Mouse (Mus musculus) gastrocnemius, postnatal 4 days (tissue): Measurements from ENCODE around the gene Ncor2. TPM values are rescaled to one million over a fixed set of nuclear protein-coding genes. Genes with fewer than 3 reads are reported as not detected.

Experiments
- DNase-seq, 2 experiments: peaks; one replicate each; pipeline ENCODE4 v3.0.0; 2021 to 2022; ENCODE audit warnings: low spot score in 2 of 2, mixed read lengths in 2 of 2
- total RNA-seq, 2 experiments: library from RNA; stranded (reverse); gene quantifications; 2 replicates each; pipeline ENCODE4 v1.2.3; 2021

Ncor2 gene
- total RNA-seq, 2 experiments from 2014 or later: 168 to 179 TPM

DNA sequence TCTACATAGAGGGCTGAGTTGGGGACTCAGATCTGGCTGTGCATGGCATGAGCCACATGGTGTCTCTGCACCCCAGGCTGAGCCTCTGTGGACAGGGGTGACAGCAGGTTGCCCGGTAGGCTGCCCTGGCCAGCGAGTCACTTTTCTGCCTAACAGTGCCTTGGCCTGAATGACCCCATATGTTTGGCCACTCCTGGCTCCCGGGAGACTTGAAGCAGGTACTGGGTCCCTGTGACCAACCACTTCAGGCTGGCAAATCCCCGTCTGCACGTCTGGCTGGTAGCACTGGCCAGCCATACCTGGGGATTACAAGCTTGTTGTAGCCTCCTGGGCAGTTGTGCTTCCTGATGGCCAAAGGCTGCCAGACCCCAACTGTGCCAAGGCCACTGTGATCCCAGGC, 109.1 kb downstream of the Ncor2 start:
- DNase-seq: no peak

DNA sequence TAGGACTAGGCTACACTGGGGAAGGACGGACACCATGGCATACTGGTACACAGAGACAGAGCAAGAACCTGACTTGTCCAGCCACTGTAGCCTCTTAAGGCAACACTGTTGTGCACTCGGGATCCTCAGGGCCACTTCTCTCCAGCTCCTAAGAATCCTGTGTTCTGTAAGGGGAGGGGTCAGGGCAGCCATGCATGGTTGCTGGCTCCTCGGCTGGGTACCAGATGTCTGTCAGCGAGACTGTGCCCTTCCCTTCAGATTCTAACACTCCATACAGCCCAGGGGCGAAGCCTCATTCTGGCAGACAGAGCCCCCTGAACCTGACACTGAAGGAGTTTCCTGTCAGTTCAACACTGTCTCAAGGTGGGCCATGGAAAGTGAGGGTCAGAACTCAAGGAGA, 109.6 kb downstream of the Ncor2 start:
- DNase-seq: no peak

DNA sequence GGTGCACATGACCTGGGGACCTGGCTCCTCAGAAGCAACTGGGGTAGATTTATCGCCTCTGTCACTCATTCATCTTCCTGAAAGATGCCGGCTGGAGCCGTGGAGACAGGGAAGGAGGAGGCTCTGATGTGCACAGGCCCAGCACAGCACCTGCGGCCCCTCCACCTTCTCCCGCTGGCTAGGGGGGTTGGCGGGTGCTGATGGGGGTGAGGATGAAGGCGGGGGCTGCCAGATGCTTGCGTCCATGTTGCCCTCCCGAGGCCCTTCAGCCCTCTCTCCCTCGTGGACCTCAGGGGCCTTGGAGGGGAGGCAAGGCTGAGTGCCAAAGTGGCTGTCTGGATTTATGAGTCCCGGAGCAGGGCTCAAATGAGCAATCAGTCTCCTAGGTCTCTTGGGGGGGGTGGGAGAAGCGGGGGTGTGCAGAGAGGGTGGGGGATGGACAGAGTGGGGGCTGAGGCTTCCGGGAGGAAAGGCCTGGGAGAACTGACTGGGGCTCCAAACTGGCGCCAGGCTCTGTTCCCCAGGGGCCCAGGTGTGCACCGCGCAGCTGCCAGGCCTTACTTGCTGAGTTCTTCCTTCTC, 110.6 kb downstream of the Ncor2 start:
- no peak for DNase-seq

DNA sequence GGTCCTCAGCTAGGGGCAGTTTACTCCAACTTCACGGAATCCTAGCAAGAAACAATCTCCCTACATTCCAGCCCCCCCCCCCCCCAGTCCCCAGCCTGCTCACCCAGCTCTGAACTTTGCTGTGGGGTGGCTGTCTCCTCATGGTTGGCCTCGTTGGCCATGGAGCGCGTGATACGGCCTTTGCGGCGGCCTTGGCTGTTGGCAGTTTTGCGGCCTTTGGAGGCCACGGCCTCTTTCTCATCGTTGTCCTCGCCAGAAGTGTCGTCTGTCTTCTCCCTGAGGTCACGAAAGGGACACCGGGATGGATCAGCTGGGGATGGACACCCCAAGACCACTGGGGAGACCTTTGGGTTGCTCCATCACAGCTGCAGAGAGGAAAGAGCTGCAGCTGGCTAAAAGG, 111.3 kb downstream of the Ncor2 start:
- no peak for DNase-seq

DNA sequence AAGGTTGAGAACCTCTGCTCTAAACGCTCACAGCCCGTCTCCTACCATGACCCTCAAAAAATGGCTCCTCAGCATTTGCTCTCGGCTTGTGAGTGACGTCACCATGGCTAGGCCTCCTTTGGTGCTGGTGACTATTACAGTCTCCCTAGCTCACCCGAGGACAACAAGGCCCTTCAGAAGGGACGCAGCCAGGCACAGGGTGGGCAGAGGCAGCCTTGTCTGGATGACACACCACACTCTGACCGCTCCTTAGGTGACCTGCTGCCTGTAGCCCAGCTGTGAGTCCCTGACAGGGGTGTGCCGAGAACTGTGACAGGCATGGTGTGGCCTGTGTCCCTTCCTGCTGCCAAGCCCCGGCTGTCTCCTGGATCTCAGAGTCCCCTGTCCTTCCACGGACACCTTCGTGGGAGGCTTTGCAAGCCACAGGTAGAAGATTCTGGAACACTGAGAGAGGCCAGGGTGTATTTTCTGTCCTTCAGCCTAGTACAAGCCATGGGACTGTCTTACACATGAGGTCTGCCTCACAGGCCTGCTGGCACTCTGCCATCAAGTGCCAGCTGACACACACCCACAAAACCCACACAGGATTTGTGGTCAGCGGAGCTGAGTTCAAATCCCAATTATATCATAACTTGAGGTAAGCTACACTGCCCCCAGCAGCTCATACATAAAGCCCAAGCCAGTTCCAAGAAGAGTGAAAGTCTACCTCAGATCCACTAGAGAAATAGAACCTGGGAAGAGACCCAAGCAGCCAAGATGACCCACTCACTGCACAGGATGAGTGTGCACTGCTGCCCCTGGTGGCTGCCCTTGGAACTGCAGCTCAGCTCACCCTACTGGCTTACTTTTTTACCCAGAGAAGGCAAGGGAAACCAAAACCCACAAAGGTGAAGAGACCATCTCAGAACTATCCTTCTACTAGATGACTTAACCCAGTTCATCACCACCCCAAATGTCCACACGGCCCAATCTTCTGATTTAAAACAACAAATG, 112.2 kb downstream of the Ncor2 start:
- peak; percentile 67 to 77 for DNase-seq

DNA sequence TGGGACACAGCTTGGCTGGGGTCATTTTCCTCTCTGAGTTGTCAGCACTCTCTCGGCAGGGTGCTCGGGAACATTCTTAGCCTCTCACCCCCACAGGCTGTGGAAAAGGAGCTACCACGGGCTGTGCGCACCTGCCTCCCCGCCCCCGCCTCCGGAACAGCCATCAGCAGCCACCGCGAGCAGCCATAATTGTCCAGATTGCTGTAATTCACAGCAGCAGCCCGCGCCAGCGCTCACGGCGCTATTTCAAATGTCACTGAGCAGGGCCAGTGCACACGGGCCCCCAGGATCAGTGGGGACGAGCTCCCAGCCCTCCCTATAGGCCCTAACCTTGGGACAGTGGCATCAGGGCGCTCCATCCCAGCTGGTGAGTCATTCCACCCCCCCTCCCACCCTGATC, 116.0 kb downstream of the Ncor2 start:
- DNase-seq: no peak

DNA sequence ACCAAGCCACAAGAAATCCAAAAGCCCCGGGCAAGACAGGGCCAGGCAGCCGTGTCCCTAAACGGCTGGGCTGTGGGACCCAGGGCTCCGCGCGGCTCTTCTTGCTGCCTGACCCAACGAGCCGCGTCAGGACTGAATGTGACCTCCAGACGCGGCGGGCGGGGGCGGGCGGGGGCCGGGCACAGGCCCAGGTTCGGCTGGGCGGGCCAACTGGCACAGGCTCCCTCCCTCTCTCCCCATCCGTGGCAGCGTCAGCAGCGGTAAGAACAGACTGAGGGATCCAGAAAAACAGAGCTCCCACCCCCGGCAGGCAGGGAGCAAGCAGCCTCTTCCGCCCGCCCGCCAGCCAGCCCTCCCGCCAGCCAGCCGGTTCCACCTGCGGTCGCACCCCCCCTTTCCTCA, 120.8 kb downstream of the Ncor2 start:
- DNase-seq: peak; percentile 73 to 76

DNA sequence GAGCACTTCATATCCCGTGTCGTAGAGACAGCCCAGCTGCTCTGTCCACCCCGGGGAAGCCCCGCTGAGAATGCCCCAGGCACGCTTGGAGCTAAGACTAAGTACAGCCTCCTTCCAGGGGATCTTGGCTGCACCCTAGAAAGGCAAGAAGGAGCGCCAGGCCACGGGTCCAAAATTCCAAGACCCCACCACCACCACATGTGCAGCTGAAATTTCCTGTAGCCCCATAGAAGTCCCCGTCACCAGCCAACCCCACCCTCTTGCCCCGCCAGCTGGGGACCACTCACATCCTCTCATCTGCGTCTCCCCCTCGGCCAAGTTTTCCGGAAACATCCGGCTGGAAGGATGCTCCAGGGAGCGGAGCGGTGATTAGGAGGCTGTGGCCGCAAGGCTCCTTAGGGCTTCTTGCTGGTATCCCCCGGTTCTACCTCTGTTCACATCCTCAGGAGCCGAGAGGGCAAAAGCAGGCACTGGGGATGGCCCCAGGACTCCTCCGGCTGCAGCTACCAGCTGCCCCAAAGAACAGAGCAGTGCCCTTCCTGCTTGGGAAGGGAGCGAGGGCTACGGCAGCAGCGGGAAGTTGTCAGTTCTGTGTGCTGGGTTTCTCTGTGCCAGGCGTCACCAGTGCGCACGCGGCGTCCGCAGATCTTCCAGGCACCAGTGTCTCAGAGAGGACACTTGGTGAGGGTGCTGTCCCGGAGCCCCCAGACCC, 121.3 kb downstream of the Ncor2 start:
- DNase-seq: peak; percentile 49 to 59

DNA sequence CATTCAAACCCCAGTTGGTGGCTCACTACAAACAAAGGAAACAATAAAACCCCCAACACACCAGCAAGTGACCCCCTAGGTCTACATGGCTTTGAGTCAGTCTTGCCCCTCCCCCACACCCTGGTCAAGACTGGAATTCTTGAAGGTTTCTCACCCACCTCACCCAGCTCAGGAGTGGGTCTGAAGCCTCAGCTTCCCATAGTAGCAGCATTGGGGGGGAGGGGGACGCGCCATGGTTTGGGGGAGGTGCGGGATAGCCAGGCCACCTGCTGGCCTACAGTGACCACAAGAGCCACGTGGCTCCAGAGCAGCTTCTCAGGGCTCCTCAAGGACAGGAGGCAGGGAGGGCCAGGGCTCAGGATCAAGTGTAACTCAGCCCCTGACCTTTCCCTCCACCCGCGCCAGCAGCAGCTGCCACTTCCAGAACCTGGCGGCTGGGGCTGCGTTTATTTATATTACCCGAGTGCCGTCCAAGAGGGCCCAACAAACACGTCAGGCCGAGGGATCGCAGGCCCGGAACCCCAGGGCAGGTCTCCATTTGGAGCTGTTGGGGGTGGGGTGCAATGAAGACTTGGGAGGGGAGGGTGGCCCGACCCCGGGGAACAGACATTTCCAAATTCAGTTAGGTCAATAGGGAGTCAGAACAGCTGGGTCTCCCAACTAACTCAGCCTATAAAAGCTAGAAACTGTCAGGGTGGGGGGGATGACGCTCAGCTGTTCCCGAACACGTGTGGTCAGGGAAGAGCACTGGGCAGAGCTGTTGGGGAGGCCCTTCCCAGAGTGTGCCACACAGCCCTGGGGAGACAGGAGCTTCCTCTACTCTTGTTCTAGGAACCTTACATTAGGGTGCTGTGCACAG, 122.1 kb downstream of the Ncor2 start:
- DNase-seq: peak; percentile 38 to 77

DNA sequence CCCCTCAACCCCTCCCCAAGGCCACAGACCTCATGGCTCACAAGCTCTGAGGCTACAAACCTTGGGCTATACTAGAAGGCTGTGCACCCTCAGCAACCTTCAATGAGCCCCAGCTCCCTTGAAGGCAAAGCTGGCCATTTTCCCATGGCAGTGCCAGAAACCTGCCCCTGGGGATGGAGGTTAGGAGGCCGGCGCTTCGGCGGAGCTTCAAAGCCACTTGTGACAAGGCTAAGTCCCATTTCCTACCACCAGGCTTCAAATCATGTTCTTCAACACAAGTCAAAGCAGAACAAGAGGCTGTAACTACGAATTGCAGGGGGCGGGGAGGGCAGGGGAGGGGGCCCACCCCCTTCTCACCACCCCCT, 122.7 kb downstream of the Ncor2 start:
- DNase-seq: no peak

DNA sequence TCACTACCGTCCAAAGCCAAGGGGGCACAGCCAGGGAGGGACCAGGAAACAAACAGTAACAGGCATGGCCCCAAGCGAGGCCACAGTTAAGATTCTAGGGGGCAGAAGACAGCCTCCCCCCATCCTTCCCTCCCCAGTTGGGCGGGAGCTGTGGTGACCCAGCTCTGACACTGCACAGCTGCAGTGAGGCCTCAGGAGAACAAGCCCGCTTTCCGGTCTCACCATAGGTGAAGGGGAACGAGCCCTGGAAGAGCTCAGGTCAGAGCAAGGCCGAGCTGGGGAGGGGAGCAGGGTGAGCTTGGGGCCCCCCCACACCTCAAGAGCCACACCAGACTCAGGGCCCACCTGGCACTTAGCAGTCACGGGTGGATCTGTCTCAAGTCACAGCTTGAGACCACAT, 123.1 kb downstream of the Ncor2 start:
- DNase-seq: no peak

DNA sequence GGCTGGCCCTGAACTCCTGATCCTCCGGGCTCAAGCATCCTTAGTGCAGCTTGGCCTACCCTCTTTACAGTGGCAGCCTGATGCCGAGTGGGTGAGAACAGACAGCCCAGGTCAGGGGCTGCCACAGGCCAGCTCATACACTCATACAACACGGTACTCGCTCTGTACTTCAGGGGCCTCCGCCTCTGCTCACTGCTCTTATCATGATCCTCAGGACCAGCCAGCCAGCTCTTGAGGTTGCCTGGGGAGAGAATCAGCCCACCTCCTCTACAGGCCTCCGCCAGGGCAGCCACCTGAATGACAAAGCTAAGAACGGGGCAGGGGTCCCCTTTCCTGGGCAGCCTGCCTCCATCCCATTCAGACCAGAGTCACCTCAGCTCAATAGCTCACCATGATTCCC, 125.4 kb downstream of the Ncor2 start:
- DNase-seq: no peak

DNA sequence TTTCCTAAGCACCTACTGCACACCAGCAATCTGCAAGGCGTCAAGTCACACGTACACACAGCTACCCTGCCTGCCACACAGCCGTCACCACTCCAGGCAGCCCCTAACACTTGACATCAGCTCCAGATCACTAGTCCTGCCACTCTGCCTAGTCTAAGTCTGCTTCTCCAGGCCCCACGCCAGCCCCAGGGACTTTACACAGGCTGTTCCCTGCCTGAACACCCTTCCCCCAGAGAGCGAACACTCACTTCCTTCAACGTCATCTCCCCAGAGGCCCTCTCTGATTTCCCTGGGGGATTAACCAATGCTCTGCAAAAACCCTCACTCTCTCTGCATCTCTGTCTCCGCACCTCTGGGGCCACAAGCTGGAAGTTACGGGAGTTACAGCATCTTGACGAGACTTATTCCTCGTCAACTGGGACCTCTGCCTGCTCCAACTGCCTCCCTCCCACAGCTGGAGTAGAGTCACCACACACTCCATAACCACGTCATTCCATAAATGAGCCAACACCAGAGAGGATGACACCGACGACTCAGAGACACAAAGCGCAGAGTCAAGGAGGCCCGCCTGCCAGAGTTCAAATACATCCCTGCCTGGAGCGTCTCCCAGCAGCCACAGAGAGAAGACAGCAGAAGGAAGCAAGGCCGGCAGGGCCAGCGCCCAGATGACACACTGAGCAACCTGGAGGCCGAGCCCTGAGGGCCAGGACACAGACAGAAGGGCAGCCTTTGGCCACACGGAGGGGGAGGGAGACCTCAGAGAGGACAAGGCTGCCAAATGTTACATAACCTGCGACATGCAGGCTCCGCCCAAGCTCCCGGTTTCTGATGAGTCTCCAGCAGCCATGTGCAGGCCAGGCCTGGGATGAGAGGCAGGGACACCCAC, 126.2 kb downstream of the Ncor2 start:
- DNase-seq: peak in 1 of 2 experiments; percentile 64

DNA sequence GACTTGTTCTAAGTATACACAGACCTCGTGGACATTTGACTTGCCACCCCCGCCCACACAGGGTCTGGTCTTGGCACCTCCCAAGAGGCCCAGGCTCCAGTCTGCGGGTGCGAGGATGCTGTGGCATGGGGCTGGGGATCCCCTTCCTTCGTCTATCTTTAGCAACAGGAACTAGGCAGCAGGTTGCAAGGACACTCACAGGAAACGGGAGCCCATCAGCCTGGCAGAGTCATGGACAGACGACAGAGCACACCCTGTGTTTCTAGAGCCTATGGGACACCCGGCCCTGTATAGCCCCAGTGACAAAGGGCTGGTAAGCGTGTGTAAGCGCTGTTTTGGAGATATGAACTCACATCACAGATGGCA, 126.8 kb downstream of the Ncor2 start:
- DNase-seq: no peak

DNA sequence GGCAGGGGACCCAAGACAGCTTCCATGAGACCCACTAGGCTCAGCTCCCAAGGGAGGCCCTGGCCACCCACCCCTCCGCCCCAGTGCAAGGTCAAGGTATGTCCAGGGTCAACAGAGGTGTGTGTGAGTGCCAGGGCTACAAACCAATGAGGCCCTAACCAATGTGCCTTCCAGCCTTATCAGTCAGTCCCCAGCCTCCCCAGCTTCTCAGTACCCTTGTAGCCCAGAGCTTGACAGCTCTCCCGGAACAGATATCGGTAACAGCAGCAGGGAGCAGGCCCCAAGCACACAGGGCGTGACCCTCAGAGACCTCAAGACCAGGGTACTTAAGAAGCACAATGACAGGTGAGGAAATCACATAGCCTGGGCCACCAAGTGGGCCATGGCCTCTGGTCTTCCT, 129.5 kb downstream of the Ncor2 start:
- no peak for DNase-seq

DNA sequence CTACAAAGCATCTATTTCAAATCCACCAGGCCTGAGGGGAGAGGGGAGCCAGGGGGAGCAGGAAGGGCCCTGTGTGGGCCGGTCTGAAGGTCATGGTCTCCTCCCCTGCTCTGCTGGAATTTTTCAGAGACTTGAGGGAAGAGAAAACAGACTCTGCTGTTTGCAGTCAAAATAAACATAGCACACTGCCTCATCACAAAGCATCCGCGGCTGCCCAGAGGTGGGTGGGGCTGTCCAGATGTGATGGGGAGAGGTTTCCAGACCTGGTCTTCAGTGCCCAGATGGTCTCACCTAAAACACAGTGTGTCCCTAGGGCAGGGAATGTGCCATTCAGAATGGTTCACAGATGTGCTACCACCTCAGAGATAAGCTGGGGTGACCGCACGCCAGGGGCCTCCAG, 132.6 kb downstream of the Ncor2 start:
- DNase-seq: no peak

DNA sequence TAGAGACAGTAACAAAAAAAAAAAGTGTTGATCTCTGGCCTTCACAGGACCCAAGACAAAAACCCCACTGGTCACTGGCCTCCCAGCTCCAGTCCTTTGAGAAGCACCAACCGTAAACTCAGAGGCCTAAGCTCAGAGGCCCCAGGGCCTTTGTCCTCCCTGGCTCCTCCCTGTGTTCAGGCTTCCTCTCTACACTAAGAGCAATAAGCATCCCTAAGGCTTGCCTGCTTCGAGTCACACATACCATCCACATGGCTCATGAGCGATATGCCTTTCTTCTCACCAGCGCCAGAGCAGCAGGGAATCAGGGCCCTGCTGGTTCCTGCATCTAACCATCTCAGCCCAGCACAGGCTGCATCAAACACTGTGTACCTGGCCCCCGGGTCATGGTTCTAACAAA, 133.8 kb downstream of the Ncor2 start:
- DNase-seq: no peak

DNA sequence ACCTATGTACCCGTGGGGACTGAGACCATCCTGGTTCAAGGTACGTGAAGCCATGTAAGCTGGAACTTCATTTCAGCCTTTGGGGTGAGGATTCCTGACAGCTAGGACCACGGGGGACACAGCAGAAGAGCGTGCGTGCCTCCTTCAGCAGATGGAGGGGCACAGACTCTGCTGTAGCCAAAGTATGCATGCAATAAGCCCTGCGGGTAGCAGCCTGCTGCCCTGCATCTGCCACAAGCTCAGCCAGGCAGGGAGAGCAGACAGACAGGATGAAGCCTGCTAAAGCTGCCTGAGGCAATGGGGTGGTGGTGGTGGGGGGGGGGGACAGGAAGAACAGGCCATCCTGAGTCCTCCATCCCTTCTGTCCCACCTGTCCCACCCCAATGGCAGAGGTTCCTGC, 135.6 kb downstream of the Ncor2 start:
- no peak for DNase-seq

DNA sequence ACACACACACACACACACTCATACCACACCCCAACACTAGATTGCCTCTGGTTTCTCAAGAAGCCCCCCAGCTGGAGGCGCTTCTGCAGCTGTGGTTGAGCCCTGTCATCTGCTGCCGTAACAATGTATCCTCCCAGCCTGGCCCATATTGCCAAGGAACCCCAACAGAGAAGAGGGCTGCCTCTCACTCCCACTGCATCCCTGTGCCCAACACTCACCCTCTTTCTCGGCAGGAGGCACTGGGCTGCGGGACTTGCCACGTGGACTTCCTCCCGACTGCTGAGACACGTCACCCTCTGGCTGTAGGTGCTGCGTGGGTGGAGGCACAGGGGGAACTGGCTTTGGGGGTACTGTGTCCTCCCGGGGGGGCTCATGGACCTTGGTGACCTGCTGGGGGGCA, 137.4 kb downstream of the Ncor2 start:
- no peak for DNase-seq

DNA sequence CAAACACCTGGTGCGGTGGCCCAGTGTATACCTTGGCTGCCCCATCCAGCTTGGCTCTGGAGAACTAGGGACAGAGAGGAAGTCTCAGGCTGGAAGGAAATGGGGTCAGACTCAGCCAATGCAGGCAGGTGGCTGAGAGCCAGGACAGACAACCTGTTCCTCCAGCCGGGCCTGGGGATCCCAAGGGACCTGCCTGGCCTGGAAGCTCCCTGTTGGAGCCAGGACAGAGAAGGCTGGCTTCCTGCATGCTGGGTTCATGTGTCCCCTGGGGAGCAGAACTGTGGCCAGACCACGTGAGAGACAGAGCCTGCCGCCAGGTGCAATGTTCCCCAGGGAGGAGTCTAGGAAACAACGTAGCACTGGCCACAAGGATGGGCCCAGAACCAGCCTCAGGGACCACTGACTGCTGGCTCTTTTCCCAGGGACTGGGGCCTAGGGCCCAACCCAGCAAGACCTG, 138.9 kb downstream of the Ncor2 start:
- DNase-seq: peak; percentile 64 to 85
